Mouse (Mus musculus) neural tube, embryonic 11.5 days (tissue): ENCODE measurements around the gene Zfp991. TPM values are rescaled to one million over a fixed set of nuclear protein-coding genes. Genes with fewer than 3 reads are reported as not detected.
"Not testable (repeated sequence)": the region's sequence is repeated elsewhere in the genome, so short reads cannot be mapped to it uniquely, and the experiment has no call there.

Source experiments
- ATAC-seq: fragments of 200-750 bp; cut with Nextera tagmentation; 2 replicates; pipeline ENCODE4 v1.8.0; 2017; ENCODE audit warnings: moderate number of reproducible peaks, mild to moderate bottlenecking, moderate TSS enrichment, moderate library complexity; ENCODE audit not compliant: insufficient read depth, low FRiP score, low TSS enrichment
- DNase-seq: peaks from one replicate; pipeline ENCODE4 v3.0.0-alpha.2; 2015; ENCODE audit warnings: low spot score
- H3K27ac ChIP-seq: fragments of 300-500 bp; sonication (generic); 2 replicates; pipeline ENCODE4 v1.5.1; 2014; ENCODE audit warnings: low read depth, mild to moderate bottlenecking, low read length
- H3K27me3 ChIP-seq: fragments of 300-500 bp; sonication (generic); 2 replicates; pipeline ENCODE4 v1.6.1; 2014; ENCODE audit warnings: mild to moderate bottlenecking, low read length, mixed read lengths; ENCODE audit not compliant: control insufficient read depth, insufficient read depth
- H3K36me3 ChIP-seq: fragments of 300-500 bp; sonication (generic); 2 replicates; pipeline ENCODE4 v1.6.1; 2014; ENCODE audit warnings: mild to moderate bottlenecking, low read length, moderate library complexity, mixed read lengths; ENCODE audit not compliant: control insufficient read depth, insufficient read depth
- H3K4me1 ChIP-seq: fragments of 300-500 bp; sonication (generic); 2 replicates; pipeline ENCODE4 v1.6.1; 2014; ENCODE audit warnings: low read length, mixed read lengths; ENCODE audit not compliant: control insufficient read depth, insufficient read depth
- H3K4me2 ChIP-seq: fragments of 300-500 bp; sonication (generic); 2 replicates; pipeline ENCODE4 v1.6.1; 2014; ENCODE audit warnings: low read depth, mild to moderate bottlenecking, moderate library complexity
- H3K4me3 ChIP-seq: fragments of 300-500 bp; sonication (generic); 2 replicates; pipeline ENCODE4 v1.5.1; 2014; ENCODE audit warnings: low read depth, low read length
- H3K9ac ChIP-seq: fragments of 300-500 bp; sonication (generic); 2 replicates; pipeline ENCODE4 v1.6.1; 2014; ENCODE audit warnings: mild to moderate bottlenecking, low read length
- H3K9me3 ChIP-seq: fragments of 300-500 bp; sonication (generic); 2 replicates; pipeline ENCODE4 v1.6.1; 2016; ENCODE audit warnings: low read length; ENCODE audit not compliant: control insufficient read depth
- WGBS: fragments of 180-500 bp; shearing (Covaris S2); extraction: QIAGEN DNeasy Blood & Tissue Kit; methylation state at CpG from one replicate; pipeline ENCODE4 v1.1.7; 2014; 5-methylcytosine and 5-hydroxymethylcytosine counted together
- polyA plus RNA-seq: library from polyadenylated mRNA; unstranded; fragments of >200 nt; fragmentation: Nextera tagmentation; extraction: Ambion mirVana; gene quantifications from 2 replicates; pipeline ENCODE4 v1.2.1, GENCODE M21; 2014

Zfp991 gene
- polyA plus RNA-seq, 1 experiment from 2014 or later = 6.7 TPM

DNA sequence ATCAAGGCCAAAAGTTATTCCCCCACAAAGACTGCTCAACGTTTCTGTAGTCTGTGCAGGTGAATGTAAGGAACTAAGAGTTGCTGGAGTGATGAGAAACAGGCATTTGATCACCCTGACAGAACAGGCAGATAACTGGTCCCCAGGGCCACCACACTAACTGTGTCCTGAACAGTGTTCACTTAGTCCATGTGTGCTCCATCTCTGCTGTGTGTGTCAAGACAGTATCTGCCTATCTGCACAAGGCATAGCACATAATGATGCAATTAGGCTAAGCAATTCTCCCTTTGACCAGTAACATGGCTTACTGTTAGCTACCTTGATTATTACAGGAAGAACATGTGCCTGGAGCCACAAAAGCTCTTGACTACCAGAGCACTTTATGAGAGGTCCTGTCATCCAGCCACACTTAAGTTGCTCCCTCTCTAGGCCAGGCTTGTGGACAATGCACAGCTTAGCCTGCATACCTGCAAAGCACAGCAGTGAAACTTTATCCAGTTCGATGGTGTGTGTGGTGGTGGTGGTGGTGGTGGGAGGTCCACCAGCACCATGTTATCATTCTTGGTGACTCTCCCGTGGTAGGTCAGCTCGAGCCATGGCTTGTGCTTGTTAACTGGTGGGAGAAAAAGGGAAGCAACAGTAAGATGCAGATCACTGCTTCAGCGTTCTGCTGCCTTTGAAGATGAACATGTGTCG is 67.4 kb downstream of the Zfp991 start:
- ATAC-seq = peak; percentile 38; the same call in 1 of the 2 replicates

DNA sequence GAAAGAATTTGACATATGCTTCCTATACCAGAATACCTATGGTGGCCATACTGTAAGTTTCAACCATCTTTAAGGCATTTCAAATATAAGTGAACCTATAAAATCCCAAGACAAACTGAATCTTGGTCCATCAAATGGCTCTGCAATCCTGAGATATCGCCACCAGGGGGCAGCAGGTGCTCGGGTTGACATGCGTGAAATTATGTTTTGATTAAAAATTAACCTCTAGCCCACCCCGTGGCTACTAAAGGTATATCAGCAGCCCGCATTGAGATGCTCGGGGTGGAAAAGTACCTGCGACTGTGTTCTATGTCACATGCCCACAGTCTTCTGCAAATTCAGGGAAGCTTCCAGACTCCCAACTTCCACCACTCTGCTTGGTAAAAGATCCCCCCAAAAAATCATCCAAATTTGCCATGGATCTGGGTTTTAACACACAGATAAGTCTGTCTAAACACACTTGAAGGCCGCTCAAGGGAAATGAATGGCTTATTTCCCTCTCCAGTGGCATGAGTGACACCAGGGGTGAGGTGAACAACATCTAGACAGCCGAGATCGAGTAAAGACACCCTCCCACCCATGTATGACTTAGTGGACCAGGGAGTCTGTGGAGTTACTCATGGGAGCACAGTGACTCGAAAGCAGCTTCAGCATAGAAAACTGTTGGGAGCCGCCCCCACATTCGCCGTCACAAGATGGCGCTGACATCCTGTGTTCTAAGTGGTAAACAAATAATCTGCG is 70.3 kb downstream of the Zfp991 start:
- not testable (repeated sequence) for H3K4me3 ChIP-seq, H3K27ac ChIP-seq, H3K9me3 ChIP-seq, H3K27me3 ChIP-seq, H3K4me1 ChIP-seq, H3K9ac ChIP-seq, H3K36me3 ChIP-seq, H3K4me2 ChIP-seq, ATAC-seq, DNase-seq
- 84% methylated on average over 9 of the region's 16 CpGs for WGBS

More for the DNA sequence above, 67.4 kb downstream of the Zfp991 start:
- H3K9me3 ChIP-seq, DNase-seq, H3K36me3 ChIP-seq, H3K9ac ChIP-seq, H3K27me3 ChIP-seq, H3K4me3 ChIP-seq, H3K4me1 ChIP-seq, H3K27ac ChIP-seq, H3K4me2 ChIP-seq: not testable (repeated sequence)
- 71% methylated on average over 6 of the region's 6 CpGs for WGBS

- WGBS = 93% methylated on average over 3 of the region's 7 CpGs
- not testable (repeated sequence) for H3K27ac ChIP-seq, H3K27me3 ChIP-seq, H3K4me1 ChIP-seq, H3K9ac ChIP-seq, DNase-seq, H3K36me3 ChIP-seq, H3K4me2 ChIP-seq, H3K4me3 ChIP-seq, H3K9me3 ChIP-seq
- peak; percentile 71; the same call in 1 of the 2 replicates for ATAC-seq
Observed at GRCm38 (mm10) chr4:147212182-147212928, 80.5 kb downstream of the Zfp991 start.

DNA sequence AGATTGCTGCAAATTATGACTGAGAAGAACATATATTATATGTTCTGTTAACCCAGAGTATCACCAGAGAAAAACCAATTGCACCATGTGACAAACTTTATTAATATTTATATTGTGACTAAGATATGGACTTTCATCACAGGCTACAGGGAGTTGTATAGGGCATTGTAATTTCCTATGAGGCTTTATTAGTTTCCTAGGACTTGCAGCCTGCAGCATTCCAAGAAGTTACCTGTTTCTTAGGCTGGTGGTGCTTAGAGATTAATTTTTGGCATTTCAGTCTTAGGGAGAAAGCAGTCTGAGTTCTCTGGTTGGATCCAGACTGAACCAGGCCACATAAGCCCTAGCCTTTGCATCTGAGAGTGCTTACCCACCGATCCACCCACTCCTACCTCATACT is 82.4 kb downstream of the Zfp991 start:
- H3K4me1 ChIP-seq, H3K36me3 ChIP-seq, H3K9me3 ChIP-seq, H3K4me2 ChIP-seq, ATAC-seq, H3K27ac ChIP-seq, DNase-seq, H3K27me3 ChIP-seq, H3K4me3 ChIP-seq, H3K9ac ChIP-seq: not testable (repeated sequence)
- no CpG with 5 or more reads among the region's 1 CpGs for WGBS

GRCm38 (mm10) chr4:147217676-147218075 is 85.8 kb downstream of the Zfp991 start:
- not testable (repeated sequence) for H3K27me3 ChIP-seq, H3K4me1 ChIP-seq, DNase-seq, H3K4me2 ChIP-seq, H3K27ac ChIP-seq, H3K4me3 ChIP-seq, H3K9ac ChIP-seq, H3K36me3 ChIP-seq, H3K9me3 ChIP-seq
- ATAC-seq = peak; percentile 52; the same call in 1 of the 2 replicates
- 81% methylated on average over 2 of the region's 4 CpGs for WGBS

DNA sequence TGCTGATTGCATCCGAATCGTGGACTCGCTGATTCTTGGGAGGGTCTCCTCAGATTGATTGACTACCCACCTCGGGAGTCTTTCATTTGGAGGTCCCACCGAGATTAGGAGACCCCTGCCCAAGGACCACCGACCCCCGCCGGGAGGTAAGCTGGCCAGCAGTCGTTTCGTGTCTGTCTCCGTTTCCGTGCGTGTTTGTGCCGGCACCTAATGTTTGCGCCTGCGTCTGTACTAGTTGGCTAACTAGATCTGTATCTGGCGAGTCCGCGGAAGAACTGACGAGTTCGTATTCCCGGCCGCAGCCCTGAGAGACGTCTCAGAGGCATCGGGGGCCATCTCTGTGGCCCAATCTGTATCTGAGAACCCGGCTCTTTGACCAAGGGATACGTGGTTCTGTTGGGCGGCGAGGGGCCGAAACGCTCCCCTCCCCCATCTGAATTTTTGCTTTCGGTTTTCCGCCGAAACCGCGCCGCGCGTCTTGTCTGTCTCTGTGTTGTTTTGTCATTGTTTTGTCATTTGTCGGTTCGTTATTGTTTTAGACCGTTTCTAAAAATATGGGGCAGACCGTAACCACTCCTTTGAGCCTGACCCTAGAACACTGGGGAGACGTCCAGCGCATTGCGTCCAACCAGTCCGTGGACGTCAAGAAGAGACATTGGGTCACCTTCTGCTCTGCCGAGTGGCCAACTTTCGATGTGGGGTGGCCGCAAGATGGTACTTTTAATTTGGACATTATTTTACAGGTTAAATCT is 87.7 kb downstream of the Zfp991 start:
- H3K27ac ChIP-seq, H3K36me3 ChIP-seq, H3K4me1 ChIP-seq, H3K9ac ChIP-seq, ATAC-seq, H3K9me3 ChIP-seq, H3K27me3 ChIP-seq: not testable (repeated sequence)
- DNase-seq = peak; percentile 10
- peak overlapping the region; percentile 34 for H3K4me3 ChIP-seq
- peak overlapping the region; percentile 29 for H3K4me2 ChIP-seq
- WGBS = 60% methylated on average over 48 of the region's 51 CpGs

DNA sequence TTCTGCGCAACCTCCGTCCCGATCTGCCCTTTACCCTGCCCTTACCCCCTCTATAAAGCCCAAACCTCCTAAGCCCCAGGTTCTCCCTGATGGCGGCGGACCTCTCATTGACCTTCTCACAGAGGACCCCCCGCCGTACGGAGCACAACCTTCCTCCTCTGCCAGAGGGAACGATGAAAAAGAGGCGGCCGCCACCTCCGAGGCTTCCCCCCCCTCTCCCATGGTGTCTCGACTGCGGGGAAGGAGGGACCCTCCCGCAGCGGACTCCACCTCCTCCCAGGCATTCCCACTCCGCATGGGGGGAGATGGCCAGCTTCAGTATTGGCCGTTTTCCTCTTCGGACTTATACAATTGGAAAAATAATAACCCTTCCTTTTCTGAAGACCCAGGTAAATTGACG is 88.4 kb downstream of the Zfp991 start:
- WGBS = 95% methylated on average over 16 of the region's 20 CpGs
- H3K4me3 ChIP-seq, ATAC-seq, H3K4me1 ChIP-seq, H3K27ac ChIP-seq, H3K9ac ChIP-seq, H3K4me2 ChIP-seq, DNase-seq, H3K9me3 ChIP-seq, H3K36me3 ChIP-seq, H3K27me3 ChIP-seq: not testable (repeated sequence)

GRCm38 (mm10) chr4:147222021-147222420 is 90.2 kb downstream of the Zfp991 start:
- H3K4me2 ChIP-seq, H3K4me1 ChIP-seq, H3K36me3 ChIP-seq, DNase-seq, H3K9ac ChIP-seq, H3K27me3 ChIP-seq, H3K9me3 ChIP-seq, ATAC-seq, H3K27ac ChIP-seq, H3K4me3 ChIP-seq: not testable (repeated sequence)
- WGBS = 88% methylated on average over 4 of the region's 5 CpGs
